Mouse (Mus musculus) mesoderm, embryonic 11.5 days (tissue): ENCODE data around the gene Cdh13.

Experiments used
- DNase-seq: peaks from one replicate; pipeline ENCODE4 v3.0.0-alpha.2; 2012; ENCODE audit warnings: low read depth, low spot score

Cdh13 gene

GRCm38 (mm10) chr8:119344190-119344856 lies 1060.8 kb downstream of the Cdh13 start, which contains the start of gene Hsbp1:
Hsbp1 (plus strand) TSS chr8:119344488.
- peak; percentile 97 for DNase-seq

- DNase-seq, result no peak
Observed at GRCm38 (mm10) chr8:119345029-119345682, 1061.6 kb downstream of the Cdh13 start.

DNA sequence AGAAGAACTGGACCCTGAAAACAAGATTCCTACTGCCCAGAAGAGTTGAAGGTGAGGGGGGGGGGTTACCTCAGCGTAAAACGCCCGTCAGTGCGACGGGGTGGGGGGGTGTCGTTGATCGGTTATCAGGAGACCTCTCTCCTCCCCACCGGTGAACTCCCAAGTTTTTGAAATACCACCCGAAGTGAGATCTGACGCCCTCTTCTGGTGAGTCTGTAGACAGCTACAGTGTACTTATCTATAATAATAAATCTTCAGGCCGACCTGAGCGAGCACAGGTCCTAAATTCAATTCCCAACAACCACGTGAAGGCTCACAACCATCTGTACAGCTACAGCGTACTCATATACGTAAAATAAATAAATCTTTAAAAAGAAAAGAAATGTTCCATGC lies 1062.1 kb downstream of the Cdh13 start:
- no peak for DNase-seq

DNA sequence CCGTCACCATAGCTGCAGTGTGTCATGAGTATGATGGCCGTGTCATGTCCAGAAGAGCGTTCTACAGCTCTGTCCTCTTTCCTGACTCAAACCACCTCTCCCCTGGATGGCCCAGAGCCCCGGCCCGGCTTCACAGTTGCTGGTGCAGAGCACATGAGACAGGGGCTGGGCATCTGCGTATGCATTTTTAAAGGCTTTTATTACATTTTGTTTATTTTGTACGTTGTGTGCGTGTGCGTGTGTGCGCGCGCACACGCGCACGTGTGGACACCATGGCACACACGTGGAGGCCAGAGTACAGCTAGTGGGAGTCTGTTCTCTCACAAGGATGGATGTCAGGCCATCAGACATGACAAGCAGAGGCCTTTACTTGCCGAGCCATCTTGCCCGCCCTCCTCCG lies 1068.1 kb downstream of the Cdh13 start:
- no peak for DNase-seq

DNA sequence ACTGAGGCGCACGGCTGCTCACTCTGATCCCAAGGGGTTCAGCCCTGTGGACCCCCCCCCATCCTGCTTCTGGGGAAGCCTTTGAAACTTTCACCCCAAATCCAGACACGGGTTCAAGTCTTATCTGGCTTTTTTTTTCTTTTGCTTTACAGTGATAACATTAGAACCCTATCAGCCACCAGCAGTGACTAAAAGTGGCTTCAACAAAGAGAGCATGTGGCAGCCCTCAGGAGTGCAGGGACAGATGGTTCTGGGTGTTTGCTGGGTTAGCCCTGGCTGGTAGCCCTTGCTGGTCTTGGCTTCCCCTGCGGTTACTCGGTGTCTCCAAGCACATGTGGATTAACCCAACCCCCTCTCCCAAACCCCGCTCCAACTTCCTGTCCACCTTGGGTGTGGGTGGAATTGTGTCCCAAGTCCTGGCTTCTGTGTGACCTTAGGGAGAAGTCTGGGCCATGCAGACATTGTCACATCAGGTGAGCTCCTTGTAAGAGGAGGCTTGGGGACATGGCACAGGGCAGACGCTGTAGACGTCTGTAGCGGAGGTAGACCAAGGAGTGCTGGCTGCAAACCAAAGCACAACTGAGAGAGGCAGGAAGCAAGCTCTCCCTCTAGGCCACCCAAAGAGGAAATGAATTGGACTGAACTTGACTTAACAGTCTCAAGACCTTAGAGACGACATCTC lies 1069.6 kb downstream of the Cdh13 start:
- no peak for DNase-seq

- DNase-seq, result no peak
Observed at GRCm38 (mm10) chr8:119353659-119354023, 1070.1 kb downstream of the Cdh13 start.

DNA sequence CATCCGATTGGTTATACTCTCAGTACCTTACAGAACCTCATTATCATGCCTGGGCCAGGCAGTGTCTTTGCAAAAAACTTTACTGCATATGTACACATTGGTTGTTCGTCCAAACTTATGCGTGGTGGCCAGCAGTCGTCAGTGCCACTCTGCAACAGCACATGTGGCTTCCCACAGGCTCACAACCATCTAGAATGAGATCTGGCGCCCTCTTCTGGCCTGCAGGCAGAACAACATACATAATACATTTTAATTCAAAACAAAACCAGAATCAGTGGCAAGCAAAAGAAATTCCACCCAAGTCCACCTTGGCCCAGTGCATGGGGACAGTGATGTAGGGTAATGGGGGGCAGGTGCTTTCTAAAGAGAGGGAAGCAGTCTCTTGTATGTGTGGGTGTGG lies 1073.1 kb downstream of the Cdh13 start:
- peak; percentile 29 for DNase-seq

DNA sequence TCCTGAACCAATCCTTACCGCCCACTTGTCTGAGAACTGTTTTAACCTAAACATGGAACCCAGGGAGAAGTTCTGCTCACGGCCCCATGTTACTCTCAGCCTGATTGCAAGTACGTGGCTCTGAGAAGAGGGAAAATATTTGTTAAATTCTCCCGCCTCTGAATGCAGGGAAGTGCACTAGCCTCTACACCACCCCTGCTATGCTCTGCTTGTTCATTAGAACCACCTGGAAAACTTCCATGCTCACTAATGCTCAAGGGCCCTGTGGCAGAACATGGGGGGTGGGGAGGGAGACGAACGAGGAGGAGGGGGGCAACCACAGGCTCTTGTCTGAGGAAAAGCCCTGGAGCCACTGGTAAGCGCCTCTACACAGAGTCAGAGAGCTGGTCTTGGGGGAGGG lies 1074.6 kb downstream of the Cdh13 start:
- no peak for DNase-seq

DNA sequence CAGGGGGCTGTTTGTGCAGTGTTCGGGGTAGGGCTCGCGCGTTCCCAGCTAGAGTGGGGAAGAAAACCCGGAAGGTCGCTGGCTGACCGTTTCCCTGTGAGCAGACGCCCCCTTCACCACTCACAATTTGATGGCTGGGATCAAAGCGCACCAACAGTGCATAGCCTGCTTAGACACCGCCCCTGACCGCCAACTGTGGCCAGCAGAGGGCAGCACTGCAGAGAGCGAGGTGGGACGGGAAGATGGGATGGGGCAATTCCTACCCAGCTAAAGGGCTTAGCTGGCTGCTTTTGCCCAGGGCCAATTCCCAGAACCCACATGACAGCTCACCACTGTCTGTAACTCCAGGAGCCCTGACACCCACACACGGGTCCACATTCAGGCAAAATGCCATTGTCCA lies 1075.3 kb downstream of the Cdh13 start:
- DNase-seq, result peak; percentile 55

DNA sequence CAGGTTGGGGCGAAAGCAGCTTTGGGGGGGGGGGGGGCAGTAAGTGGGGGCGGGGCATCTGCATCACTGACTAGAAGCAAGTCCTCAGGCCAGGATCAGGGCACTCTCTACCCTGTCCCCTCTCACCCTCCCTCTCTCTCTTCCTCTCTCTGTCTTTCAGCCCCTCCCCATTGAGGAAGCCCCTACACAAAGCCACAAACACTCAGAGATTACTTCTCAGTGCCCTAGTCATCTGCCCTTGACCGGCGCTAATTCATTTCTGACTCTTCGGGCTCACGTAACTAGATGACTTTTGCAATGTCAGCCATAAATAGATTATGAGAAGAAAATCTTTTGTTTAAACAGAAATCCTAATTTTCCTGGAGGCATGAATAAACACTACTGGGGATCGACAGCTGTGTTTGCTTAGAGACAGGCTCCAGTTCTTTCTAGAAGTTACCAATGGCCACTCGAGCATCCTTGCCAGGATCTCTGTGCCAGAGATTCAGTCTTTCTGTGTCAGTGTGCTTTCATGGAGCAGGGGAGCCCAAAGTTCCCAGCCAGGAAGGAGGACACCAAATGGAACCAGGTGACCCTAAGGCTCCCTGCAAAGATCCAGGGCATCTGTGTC lies 1077.3 kb downstream of the Cdh13 start:
- DNase-seq, result no peak
